Mouse (Mus musculus) induced T-regulatory cell, adult 2 months (primary cell): ENCODE measurements around the gene Jmy.
A peak's percentile ranks its signal among the peaks of the same experiment; 100 is the strongest.
"Not testable (repeated sequence)": the region's sequence is repeated elsewhere in the genome, so short reads cannot be mapped to it uniquely, and the experiment has no call there.

Experiments used
- DNase-seq: peaks from one replicate; pipeline ENCODE4 v3.0.0-alpha.2; 2012; ENCODE audit warnings: low read depth

Gene Jmy

GRCm38 (mm10) chr13:93499167-93499972 lies at the start of gene Jmy:
Jmy (minus strand) TSS chr13:93499808.
- peak; percentile 90 for DNase-seq

GRCm38 (mm10) chr13:93547641-93548040 lies 48.0 kb upstream of the Jmy start:
- DNase-seq: no peak

GRCm38 (mm10) chr13:93546011-93546410 lies 46.4 kb upstream of the Jmy start:
- DNase-seq: peak; percentile 28

DNA sequence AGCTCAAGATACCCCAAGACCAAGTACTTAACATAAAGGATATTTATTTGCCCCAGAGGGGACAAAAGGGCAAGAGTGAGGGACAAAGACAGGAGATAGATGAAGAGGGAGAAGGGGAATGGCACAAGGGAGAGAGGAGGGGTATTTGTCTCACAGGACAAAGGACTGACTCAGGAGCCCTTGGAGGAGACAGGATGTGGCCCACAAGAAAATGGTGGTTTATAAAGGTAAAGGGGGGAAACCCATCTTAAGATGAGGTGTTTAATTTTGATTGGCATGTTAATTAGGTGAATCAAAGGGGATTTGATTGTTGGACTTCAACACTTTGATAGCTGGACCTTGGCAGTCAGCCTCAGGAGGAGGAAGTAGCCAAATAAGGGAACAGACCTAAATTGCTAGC lies 44.7 kb upstream of the Jmy start:
- no peak for DNase-seq

DNA sequence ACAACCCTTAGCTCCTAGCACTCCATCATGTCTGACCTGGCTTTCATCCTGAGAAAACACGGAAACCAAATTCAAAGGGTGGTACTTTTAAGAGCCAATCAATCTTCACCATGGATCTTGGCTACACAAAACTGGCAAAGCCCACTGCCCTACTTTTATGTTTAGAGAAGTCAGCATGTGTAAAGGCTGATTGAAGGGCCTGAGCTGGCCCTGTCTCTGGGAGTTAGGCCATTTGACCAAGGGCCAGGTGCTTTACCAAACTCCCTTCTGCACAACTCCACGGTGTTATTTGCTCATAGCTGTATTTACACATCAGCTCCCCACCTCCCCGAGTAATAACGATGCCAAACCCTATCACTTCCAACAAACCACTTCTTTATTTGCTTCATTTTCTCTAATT lies 39.7 kb upstream of the Jmy start:
- no peak for DNase-seq

- DNase-seq: no peak
Observed at GRCm38 (mm10) chr13:93518753-93519319, 19.2 kb upstream of the Jmy start.

GRCm38 (mm10) chr13:93517223-93517622 lies 17.6 kb upstream of the Jmy start:
- no peak for DNase-seq

DNA sequence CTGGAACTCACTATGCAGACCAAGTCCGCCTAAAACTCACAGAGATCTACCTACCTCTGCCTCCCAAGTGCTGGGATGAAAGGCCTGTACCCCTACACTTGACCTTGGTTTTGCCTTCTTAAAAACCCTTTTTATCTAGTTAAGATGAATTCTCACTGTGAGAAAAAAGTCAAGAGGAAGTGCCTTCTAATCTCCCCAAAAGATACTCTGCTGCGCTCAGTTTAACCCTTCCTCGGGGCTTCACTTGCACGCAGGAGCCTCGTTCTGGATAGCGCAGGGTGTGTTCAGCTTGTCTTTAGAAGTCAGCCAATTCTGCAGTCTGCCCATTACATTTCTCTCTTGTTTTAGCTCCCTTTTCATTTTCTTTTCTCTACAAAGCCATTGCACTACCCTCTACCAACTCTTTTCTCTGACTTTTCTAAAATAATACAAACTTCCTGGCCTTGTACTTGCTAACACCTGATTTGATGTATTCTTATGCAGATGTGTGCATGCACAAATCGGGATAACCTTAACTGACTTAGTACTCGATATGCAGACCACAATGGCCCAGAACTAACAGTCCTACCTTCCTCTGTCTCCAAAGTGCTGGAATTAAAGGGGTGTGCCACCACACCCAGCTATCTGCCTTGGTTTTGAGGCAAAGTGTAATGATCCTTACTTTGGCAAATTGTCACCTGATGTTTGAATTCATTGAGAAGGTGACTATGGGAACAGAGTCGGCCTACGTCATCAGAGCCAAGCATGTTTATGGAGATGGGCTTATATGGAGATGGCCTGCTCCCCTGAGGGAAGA lies 14.6 kb upstream of the Jmy start:
- no peak for DNase-seq

- no peak for DNase-seq
Observed at GRCm38 (mm10) chr13:93510447-93511180, 11.0 kb upstream of the Jmy start.

DNA sequence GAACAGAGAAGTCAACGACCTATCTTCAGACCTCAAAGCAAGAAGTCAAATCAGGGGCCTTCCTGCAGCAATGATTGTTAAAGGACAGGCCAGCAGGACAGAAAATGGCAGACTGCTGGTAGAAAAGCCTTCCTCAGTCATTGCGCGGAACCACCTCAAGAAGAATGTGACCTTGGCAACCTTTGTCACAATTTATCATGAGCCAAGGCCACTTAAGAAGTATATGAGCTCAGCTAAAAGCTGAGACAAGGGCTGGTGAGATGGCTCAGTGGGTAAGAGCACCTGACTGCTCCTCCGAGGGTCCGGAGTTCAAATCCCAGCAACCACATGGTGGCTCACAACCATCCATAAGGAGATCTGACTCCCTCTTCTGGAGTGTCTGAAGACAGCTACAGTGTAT lies 7.3 kb upstream of the Jmy start:
- not testable (repeated sequence) for DNase-seq

- DNase-seq: no peak
Observed at GRCm38 (mm10) chr13:93501724-93502123, 2.1 kb upstream of the Jmy start.

- no peak for DNase-seq
Observed at GRCm38 (mm10) chr13:93499973-93500633, 495 bp upstream of the Jmy start.

- peak; percentile 58 for DNase-seq
Observed at GRCm38 (mm10) chr13:93498211-93499166, 1.1 kb downstream of the Jmy start.

DNA sequence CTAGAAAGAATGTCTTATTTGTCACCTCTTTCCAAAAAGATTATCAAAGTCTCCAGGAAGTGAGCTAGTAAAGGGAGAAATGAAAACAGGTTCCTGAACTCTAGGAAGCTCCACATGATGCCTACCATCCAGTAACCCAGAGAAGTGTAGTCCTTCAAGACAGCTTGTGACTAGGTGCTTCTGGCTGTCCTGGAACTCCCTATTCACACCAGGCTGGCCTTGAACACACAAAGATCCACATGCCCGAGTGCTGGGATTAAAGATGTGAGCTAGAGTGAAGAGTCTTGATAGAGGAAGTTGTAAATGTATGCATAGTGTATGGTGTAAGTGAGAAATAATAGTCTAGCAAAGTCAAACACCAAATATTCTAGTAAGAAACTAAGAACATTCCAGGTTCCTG lies 2.6 kb downstream of the Jmy start:
- peak; percentile 29 for DNase-seq

- DNase-seq: no peak
Observed at GRCm38 (mm10) chr13:93488510-93488909, 11.1 kb downstream of the Jmy start.

GRCm38 (mm10) chr13:93487734-93488133 lies 11.9 kb downstream of the Jmy start:
- DNase-seq: no peak

GRCm38 (mm10) chr13:93484276-93484675 lies 15.3 kb downstream of the Jmy start:
- no peak for DNase-seq

DNA sequence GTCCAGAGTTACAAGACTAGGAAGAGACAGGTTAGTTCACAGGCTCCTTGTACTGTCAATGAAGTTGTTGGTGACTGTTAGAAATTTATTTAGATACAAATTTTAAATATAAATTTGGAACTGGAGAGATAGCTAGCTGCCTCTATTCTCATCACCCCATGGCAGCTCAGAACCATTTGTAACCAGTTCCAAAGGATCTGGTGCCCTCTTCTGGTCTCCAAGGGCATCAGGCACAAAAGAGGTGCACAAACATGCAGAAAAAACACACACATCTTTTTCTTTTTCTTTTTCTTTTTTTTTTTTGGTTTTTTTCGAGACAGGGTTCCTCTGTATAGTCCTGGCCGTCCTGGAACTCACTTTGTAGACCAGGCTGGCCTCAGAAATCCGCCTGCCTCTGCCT lies 18.5 kb downstream of the Jmy start:
- DNase-seq: no peak

DNA sequence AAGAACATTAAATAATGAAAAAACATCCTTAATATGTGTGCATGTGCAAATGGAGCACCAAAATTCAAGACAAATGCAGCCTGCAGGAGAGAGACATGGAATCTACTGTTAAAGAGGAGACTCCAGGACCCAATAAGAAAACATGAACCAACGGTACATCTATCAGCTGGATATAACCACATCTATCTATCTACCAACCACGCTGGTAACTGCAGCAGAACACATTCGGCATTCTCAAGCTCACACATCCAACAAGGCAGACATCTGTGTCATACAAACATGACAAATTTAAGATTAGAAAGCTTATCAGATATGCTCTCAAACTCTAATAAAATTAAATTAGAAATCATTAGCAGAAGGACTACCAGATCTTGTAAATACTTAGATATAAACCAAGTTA lies 21.3 kb downstream of the Jmy start:
- no peak for DNase-seq

DNA sequence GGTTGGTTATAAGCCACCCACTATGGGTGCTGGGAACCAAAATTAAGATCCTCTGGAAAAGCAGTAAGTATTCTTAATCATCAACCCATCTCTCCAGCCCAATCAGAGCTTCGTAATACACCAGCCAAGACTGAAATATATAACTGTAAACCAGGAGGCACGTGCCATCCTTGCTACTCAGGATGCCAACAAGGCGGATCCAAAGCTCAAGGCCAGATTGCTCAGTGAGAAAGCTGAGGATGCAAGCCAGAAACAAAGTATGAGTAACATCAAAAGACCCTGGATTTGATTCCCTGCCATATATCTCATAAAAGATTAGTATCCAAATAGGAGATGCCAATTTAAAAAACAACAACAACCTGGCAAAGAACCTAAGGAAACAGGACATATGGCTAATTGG lies 31.3 kb downstream of the Jmy start:
- DNase-seq: no peak

GRCm38 (mm10) chr13:93459566-93459965 lies 40.0 kb downstream of the Jmy start:
- no peak for DNase-seq
